Mouse (Mus musculus) liver, embryonic 11.5 days (tissue): ENCODE measurements at regions not wholly inside any gene's neighbourhood (a gene's known extent, or its start where the extent isn't known, plus 50 kb on each side); places are given as distances from the start of the nearest gene placed in this dataset.

ENCODE experiments used
- ATAC-seq: fragments of 200-750 bp; cut with Nextera tagmentation; replicated peaks from 2 replicates; pipeline ENCODE4 v1.8.0; 2017; ENCODE audit warnings: moderate number of reproducible peaks, mild to moderate bottlenecking, moderate TSS enrichment, moderate library complexity; ENCODE audit not compliant: low FRiP score
- DNase-seq: peaks from one replicate; pipeline ENCODE4 v3.0.0-alpha.2; 2017; ENCODE audit warnings: low spot score
- H3K27ac ChIP-seq: fragments of 300-500 bp; sonication (generic); 2 replicates; pipeline ENCODE4 v1.5.1; 2014; ENCODE audit warnings: mild to moderate bottlenecking, low read depth, low read length, control low read depth
- H3K27me3 ChIP-seq: fragments of 300-500 bp; sonication (generic); replicated peaks from 2 replicates; pipeline ENCODE4 v1.6.1; 2014; ENCODE audit warnings: low read length, mixed read lengths; ENCODE audit not compliant: control insufficient read depth, insufficient read depth
- H3K36me3 ChIP-seq: fragments of 300-500 bp; sonication (generic); 2 replicates; pipeline ENCODE4 v1.6.1; 2014; ENCODE audit warnings: mild to moderate bottlenecking, low read length, moderate library complexity, mixed read lengths; ENCODE audit not compliant: control insufficient read depth, insufficient read depth
- H3K4me1 ChIP-seq: fragments of 300-500 bp; sonication (generic); replicated peaks from 2 replicates; pipeline ENCODE4 v1.6.1; 2014; ENCODE audit warnings: low read length, mixed read lengths; ENCODE audit not compliant: control insufficient read depth, insufficient read depth
- H3K4me2 ChIP-seq: fragments of 300-500 bp; sonication (generic); 2 replicates; pipeline ENCODE4 v1.6.1; 2014; ENCODE audit warnings: mild to moderate bottlenecking, control low read depth, moderate library complexity
- H3K4me3 ChIP-seq: fragments of 300-500 bp; sonication (generic); 2 replicates; pipeline ENCODE4 v1.5.1; 2014; ENCODE audit warnings: low read depth, low read length, control low read depth
- H3K9ac ChIP-seq: fragments of 300-500 bp; sonication (generic); 2 replicates; pipeline ENCODE4 v1.6.1; 2014; ENCODE audit warnings: low read depth, low read length, control low read depth
- H3K9me3 ChIP-seq: fragments of 300-500 bp; sonication (generic); 2 replicates; pipeline ENCODE4 v1.6.1; 2016; ENCODE audit warnings: low read length, inconsistent platforms, mixed read lengths; ENCODE audit not compliant: control insufficient read depth
- WGBS: fragments of 180-500 bp; shearing (Covaris S2); extraction: QIAGEN DNeasy Blood & Tissue Kit; methylation state at CpG from one replicate; pipeline ENCODE4 v1.1.7; 2014; 5-methylcytosine and 5-hydroxymethylcytosine counted together

GRCm38 (mm10) chr8:126857307-126858203 is 88.1 kb downstream of the Tomm20 start:
- 51% methylated on average over 13 of the region's 13 CpGs for WGBS
- Histone ChIP-seq H3K4me3 (no peak overlapping the region), H3K27me3 (no peaks in the 10 kb centered on the region), H3K4me2 (no peak overlapping the region), H3K9me3 (no peaks in the 10 kb centered on the region), H3K36me3 (no peaks in the 10 kb centered on the region), H3K27ac (no peak overlapping the region), H3K4me1 (peaks cover 31% of the 10 kb centered on the region), H3K9ac (no peak overlapping the region)
- peak; percentile 30 for ATAC-seq
- DNase-seq = no peak

- Histone ChIP-seq H3K27me3 (no peaks in the 10 kb centered on the region), H3K4me2 (no peak overlapping the region), H3K36me3 (no peaks in the 10 kb centered on the region), H3K4me3 (no peak overlapping the region), H3K27ac (no peak overlapping the region), H3K9me3 (no peaks in the 10 kb centered on the region), H3K9ac (no peak overlapping the region), H3K4me1 (peaks cover 26% of the 10 kb centered on the region)
- DNase-seq (no peak), ATAC-seq (no peak)
- 70% methylated on average over 5 of the region's 5 CpGs for WGBS
Measured at GRCm38 (mm10) chr8:126855914-126856313, 89.7 kb downstream of the Tomm20 start.

- peaks cover 28% of the 10 kb centered on the region for H3K4me1 ChIP-seq
- 53% methylated on average over 2 of the region's 2 CpGs for WGBS
- no peaks in the 10 kb centered on the region for H3K9me3 ChIP-seq
- no peak overlapping the region for H3K4me2 ChIP-seq
- H3K27me3 ChIP-seq = no peaks in the 10 kb centered on the region
- no peak overlapping the region for H3K27ac ChIP-seq
- ATAC-seq = no peak
- H3K36me3 ChIP-seq = no peaks in the 10 kb centered on the region
- H3K9ac ChIP-seq = no peak overlapping the region
- H3K4me3 ChIP-seq = no peak overlapping the region
- DNase-seq = no peak
Measured at GRCm38 (mm10) chr8:126855056-126855609, 90.5 kb downstream of the Tomm20 start.

- Histone ChIP-seq H3K9me3 (no peaks in the 10 kb centered on the region), H3K27ac (no peak overlapping the region), H3K36me3 (no peaks in the 10 kb centered on the region), H3K4me3 (no peak overlapping the region), H3K4me1 (peaks cover 29% of the 10 kb centered on the region), H3K27me3 (no peaks in the 10 kb centered on the region), H3K9ac (no peak overlapping the region), H3K4me2 (no peak overlapping the region)
- WGBS = 80% methylated on average over 22 of the region's 22 CpGs
- ATAC-seq (no peak), DNase-seq (no peak)
Measured at GRCm38 (mm10) chr8:126854121-126855055, 91.3 kb downstream of the Tomm20 start.

GRCm38 (mm10) chr8:126852663-126853390 is 92.8 kb downstream of the Tomm20 start:
- Histone ChIP-seq H3K27me3 (no peaks in the 10 kb centered on the region), H3K4me1 (peaks cover 42% of the 10 kb centered on the region), H3K4me3 (no peak overlapping the region), H3K36me3 (no peaks in the 10 kb centered on the region), H3K27ac (peak overlapping the region; percentile 44; the same call in 1 of the 2 replicates), H3K4me2 (no peak overlapping the region), H3K9me3 (no peaks in the 10 kb centered on the region), H3K9ac (no peak overlapping the region)
- WGBS = 52% methylated on average over 10 of the region's 10 CpGs
- ATAC-seq = no peak
- no peak for DNase-seq

- Histone ChIP-seq H3K36me3 (no peaks in the 10 kb centered on the region), H3K27me3 (no peaks in the 10 kb centered on the region), H3K4me3 (no peak overlapping the region), H3K9me3 (no peaks in the 10 kb centered on the region), H3K27ac (peak overlapping the region; percentile 44; the same call in 1 of the 2 replicates), H3K4me2 (no peak overlapping the region), H3K4me1 (peaks cover 42% of the 10 kb centered on the region), H3K9ac (no peak overlapping the region)
- ATAC-seq (no peak), DNase-seq (no peak)
- WGBS = 47% methylated on average over 5 of the region's 5 CpGs
Measured at GRCm38 (mm10) chr8:126852184-126852583, 93.5 kb downstream of the Tomm20 start.

GRCm38 (mm10) chr8:126851780-126852179 is 93.9 kb downstream of the Tomm20 start:
- Histone ChIP-seq H3K4me1 (peaks cover 41% of the 10 kb centered on the region), H3K4me3 (no peak overlapping the region), H3K4me2 (no peak overlapping the region), H3K27me3 (no peaks in the 10 kb centered on the region), H3K27ac (no peak overlapping the region), H3K9me3 (no peaks in the 10 kb centered on the region), H3K36me3 (no peaks in the 10 kb centered on the region), H3K9ac (no peak overlapping the region)
- no peak for DNase-seq
- no peak for ATAC-seq
- WGBS = 72% methylated on average over 3 of the region's 3 CpGs

GRCm38 (mm10) chr8:126850189-126850535 is 95.5 kb downstream of the Tomm20 start:
- Histone ChIP-seq H3K4me3 (no peak overlapping the region), H3K9me3 (no peaks in the 10 kb centered on the region), H3K27me3 (no peaks in the 10 kb centered on the region), H3K4me2 (no peak overlapping the region), H3K9ac (peak overlapping the region; percentile 22; the same call in 1 of the 2 replicates), H3K4me1 (peaks cover 48% of the 10 kb centered on the region), H3K27ac (peak overlapping the region; percentile 81), H3K36me3 (no peaks in the 10 kb centered on the region)
- DNase-seq (no peak), ATAC-seq (no peak)
- WGBS = 33% methylated on average over 1 of the region's 1 CpGs
